Comparison of ENCODE assay signal across 8 mouse cellular contexts in the genomic region with DNA sequence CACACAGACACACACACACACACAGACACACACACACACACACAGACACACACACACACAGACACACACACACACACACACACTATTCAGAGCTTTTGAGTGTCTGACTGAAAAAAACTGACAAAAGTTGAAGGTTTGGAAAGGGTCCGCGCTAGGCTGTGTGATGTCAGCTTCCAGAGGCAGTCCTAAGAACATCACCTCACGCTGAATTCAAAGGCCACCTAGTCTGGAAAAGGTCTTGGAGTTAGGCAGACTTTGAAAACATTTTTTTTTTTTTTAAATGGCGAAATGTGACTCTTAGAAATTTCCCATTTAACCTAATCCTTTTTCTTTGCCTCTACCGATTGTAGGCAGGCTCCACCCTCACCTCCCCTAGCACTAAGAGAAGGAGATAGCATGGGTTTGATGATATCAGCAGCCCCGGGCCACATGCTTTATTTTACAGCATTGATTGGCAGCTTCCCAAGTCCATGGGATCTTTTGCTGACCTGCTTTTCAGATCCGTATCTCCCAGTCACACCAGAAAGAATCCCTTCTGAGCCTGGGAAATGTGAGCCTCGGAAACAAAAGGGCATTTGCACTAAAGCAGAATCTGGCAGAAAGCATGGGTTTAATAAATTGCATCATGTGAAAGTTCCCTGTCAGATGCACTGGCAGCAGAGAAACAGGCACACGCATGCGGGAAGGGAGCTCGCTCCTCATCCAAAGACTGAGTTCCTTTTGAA.
A peak's percentile ranks its signal among the peaks of the same experiment; 100 is the strongest.
DNase-seq lines count a peak whose midpoint lies in the region; ATAC-seq and TF ChIP-seq lines count a peak whose summit lies in the region.

No protein-coding gene starts in this region.

- H3K27me3 ChIP-seq in kidney, adult 2 months (replicated peaks; ENCODE audit: control insufficient read depth, insufficient read depth, low read length), result no peaks in the 10 kb centered on the region
- H3K27me3 ChIP-seq in limb, embryonic 15.5 days, result no peaks in the 10 kb centered on the region

- H3K27ac ChIP-seq in gastrocnemius, adult 2 months, result peak overlapping the region; percentile 94
- H3K27ac ChIP-seq in kidney, adult 2 months (ENCODE audit: insufficient read depth, low read depth, low read length), result peak overlapping the region; percentile 11; the same call in 1 of the 2 replicates
- H3K27ac ChIP-seq in limb, embryonic 15.5 days, result peak overlapping the region; percentile 89

- H3K36me3 ChIP-seq in kidney, adult 2 months (ENCODE audit: control insufficient read depth, insufficient read depth, low read length), result no peaks in the 10 kb centered on the region
- H3K36me3 ChIP-seq in limb, embryonic 15.5 days, result no peaks in the 10 kb centered on the region

- H3K4me1 ChIP-seq in kidney, adult 2 months (ENCODE audit: control insufficient read depth, insufficient read depth, low read length), result peaks cover 20% of the 10 kb centered on the region
- H3K4me1 ChIP-seq in limb, embryonic 15.5 days, result peaks cover 18% of the 10 kb centered on the region

- peak overlapping the region; percentile 26 for H3K4me2 ChIP-seq in limb, embryonic 15.5 days

- no peaks in the 10 kb centered on the region for H3K9me3 ChIP-seq in limb, embryonic 15.5 days

- peak overlapping the region; percentile 63 for H3K4me3 ChIP-seq in gastrocnemius, adult 2 months
- no peak overlapping the region for H3K4me3 ChIP-seq in kidney, adult 2 months (ENCODE audit: insufficient read depth, low read depth, low read length)
- no peak overlapping the region for H3K4me3 ChIP-seq in limb, embryonic 15.5 days

- 29% methylated on average over 11 of the region's 11 CpGs for WGBS in kidney, adult 2 months
- WGBS in limb, embryonic 15.5 days, result 14% methylated on average over 11 of the region's 11 CpGs

- H3K9ac ChIP-seq in limb, embryonic 15.5 days, result no peak overlapping the region

- no peak for ATAC-seq in limb, embryonic 15.5 days (ENCODE audit: insufficient number of reproducible peaks, low FRiP score, low TSS enrichment, low read depth)
- ATAC-seq in granulocyte monocyte progenitor cell, adult 5-6 weeks (replicated peaks; ENCODE audit: poor library complexity, severe bottlenecking), result no peak

- peak; percentile 55 for DNase-seq in gastrocnemius, adult 2 months
- DNase-seq in gastrocnemius, postnatal 36 days, result no peak
- peak; percentile 76 for DNase-seq in cerebellum, adult 9-10 months
- peak; percentile 25 for DNase-seq in heart, adult 8-10 months (ENCODE audit: low spot score)
- DNase-seq in kidney, adult 2 months, result peak; percentile 59
- DNase-seq in neural tube, embryonic 10.5 days (ENCODE audit: extremely low spot score, low spot score), result peak; percentile 34

- TF ChIP-seq CTCF in gastrocnemius, adult 2 months (IDR thresholded peaks at IDR 0.05), result no peak
- TF ChIP-seq CTCF in kidney, adult 2 months (conservative IDR thresholded peaks at IDR 0.05; ENCODE audit: insufficient read depth, insufficient read length, low read depth, low read length), result no peak

- intact Hi-C loops in gastrocnemius, adult 2 months (cut with DNase I), result loop anchor here (2.0 to 5.0 kb wide), 2 partner anchors 46 to 79 kb away; no protein-coding TSS in a partner anchor
- intact Hi-C loops in gastrocnemius, postnatal 36 days (cut with DNase I), result loop anchor here (5.0 to 10.0 kb wide), 2 partner anchors 46 to 1449 kb away; no protein-coding TSS in a partner anchor

- TF ChIP-seq POLR2A in kidney, adult 2 months (IDR thresholded peaks at IDR 0.05; ENCODE audit: low read depth, low read length), result no peak

Comparison
In these comparisons a context has a peak if more than half of its experiments do, and no peak if none do; other contexts are left out.
1. DNase-seq: peak in gastrocnemius, adult 2 months (single experiment), cerebellum, adult 9-10 months (single experiment), heart, adult 8-10 months (single experiment), kidney, adult 2 months (single experiment) and neural tube, embryonic 10.5 days (single experiment); none in gastrocnemius, postnatal 36 days (0 of 2).
2. H3K27ac ChIP-seq: peak in every context shown above with its lines; median percentile 94 in gastrocnemius, adult 2 months; 89 in limb, embryonic 15.5 days; 11 in kidney, adult 2 months.